Mouse (Mus musculus): ENCODE data around the gene Usp6nl.

Gene Usp6nl

GRCm38 (mm10) chr2:6331324-6332137 lies 9.1 kb downstream of the Usp6nl start:
- DNase-seq (ENCODE audit: low spot score in 2 of 2): no peak

- DNase-seq (ENCODE audit: low spot score in 2 of 2): no peak
Observed at GRCm38 (mm10) chr2:6333570-6333969, 11.1 kb downstream of the Usp6nl start.

GRCm38 (mm10) chr2:6334011-6334410 lies 11.5 kb downstream of the Usp6nl start:
- no peak for DNase-seq (ENCODE audit: low spot score in 2 of 2)

- no peak for DNase-seq (ENCODE audit: low spot score in 2 of 2)
Observed at GRCm38 (mm10) chr2:6335032-6335735, 12.7 kb downstream of the Usp6nl start.

- no peak for DNase-seq (ENCODE audit: low spot score in 2 of 2)
Observed at GRCm38 (mm10) chr2:6336013-6336412, 13.5 kb downstream of the Usp6nl start.

- no peak for DNase-seq (ENCODE audit: low spot score in 2 of 2)
Observed at GRCm38 (mm10) chr2:6336649-6337048, 14.2 kb downstream of the Usp6nl start.

GRCm38 (mm10) chr2:6337436-6337835 lies 15.0 kb downstream of the Usp6nl start:
- DNase-seq (ENCODE audit: low spot score in 2 of 2): no peak

GRCm38 (mm10) chr2:6338031-6338629 lies 15.7 kb downstream of the Usp6nl start:
- no peak for DNase-seq (ENCODE audit: low spot score in 2 of 2)

- no peak for DNase-seq (ENCODE audit: low spot score in 2 of 2)
Observed at GRCm38 (mm10) chr2:6340439-6340838, 18.0 kb downstream of the Usp6nl start.

GRCm38 (mm10) chr2:6341496-6341895 lies 19.0 kb downstream of the Usp6nl start:
- DNase-seq (ENCODE audit: low spot score in 2 of 2): no peak

GRCm38 (mm10) chr2:6349256-6350092 lies 27.0 kb downstream of the Usp6nl start:
- no peak for DNase-seq (ENCODE audit: low spot score in 2 of 2)

GRCm38 (mm10) chr2:6350164-6350563 lies 27.7 kb downstream of the Usp6nl start:
- no peak for DNase-seq (ENCODE audit: low spot score in 2 of 2)

- DNase-seq (ENCODE audit: low spot score in 2 of 2): no peak
Observed at GRCm38 (mm10) chr2:6350931-6351695, 28.6 kb downstream of the Usp6nl start.

- peak; percentile 10 to 24 for DNase-seq (ENCODE audit: low spot score in 2 of 2)
Observed at GRCm38 (mm10) chr2:6352541-6352971, 30.1 kb downstream of the Usp6nl start.

- DNase-seq (ENCODE audit: low spot score in 2 of 2): no peak
Observed at GRCm38 (mm10) chr2:6353060-6353459, 30.6 kb downstream of the Usp6nl start.

GRCm38 (mm10) chr2:6357306-6357705 lies 34.8 kb downstream of the Usp6nl start:
- no peak for DNase-seq (ENCODE audit: low spot score in 2 of 2)

GRCm38 (mm10) chr2:6359645-6360044 lies 37.2 kb downstream of the Usp6nl start:
- DNase-seq (ENCODE audit: low spot score in 2 of 2): no peak

GRCm38 (mm10) chr2:6363126-6363525 lies 40.7 kb downstream of the Usp6nl start:
- DNase-seq (ENCODE audit: low spot score in 2 of 2): no peak

- DNase-seq (ENCODE audit: low spot score in 2 of 2): no peak
Observed at GRCm38 (mm10) chr2:6363922-6364321, 41.5 kb downstream of the Usp6nl start.

GRCm38 (mm10) chr2:6366521-6366928 lies 44.1 kb downstream of the Usp6nl start:
- no peak for DNase-seq (ENCODE audit: low spot score in 2 of 2)

- DNase-seq (ENCODE audit: low spot score in 2 of 2): no peak
Observed at GRCm38 (mm10) chr2:6366973-6367372, 44.5 kb downstream of the Usp6nl start.
